Mouse (Mus musculus) v-Abl transformed pro-B cells (cell line): ENCODE results near the gene Slc27a2.
"Not testable (repeated sequence)": the region's sequence is repeated elsewhere in the genome, so short reads cannot be mapped to it uniquely, and the experiment has no call there.

ENCODE experiments used
- in situ Hi-C, 2 experiments: fragments of 400-800 bp; cut with MboI; formaldehyde crosslinking; loops; one replicate each; pipeline ENCODE4 v1.15.1; 2025; ENCODE audit not compliant: unreplicated experiment in 2 of 2

Slc27a2 gene

GRCm38 (mm10) chr2:126598359-126598758 lies 46.2 kb downstream of the Slc27a2 start:
- in situ Hi-C loops = loop anchor here (5.0 kb wide), 3 partner anchors 64 to 409 kb away; partner anchors contain the start of genes Ap4e1 (in 2 of the 2) and Usp50 (in 1 of the 2)

- in situ Hi-C loops = loop anchor here (5.0 kb wide), 3 partner anchors 63 to 408 kb away; partner anchors contain the start of genes Ap4e1 (in 2 of the 2) and Usp50 (in 1 of the 2)
These were observed 46.8 kb downstream of the Slc27a2 start for GRCm38 (mm10) chr2:126599005-126599404.

DNA sequence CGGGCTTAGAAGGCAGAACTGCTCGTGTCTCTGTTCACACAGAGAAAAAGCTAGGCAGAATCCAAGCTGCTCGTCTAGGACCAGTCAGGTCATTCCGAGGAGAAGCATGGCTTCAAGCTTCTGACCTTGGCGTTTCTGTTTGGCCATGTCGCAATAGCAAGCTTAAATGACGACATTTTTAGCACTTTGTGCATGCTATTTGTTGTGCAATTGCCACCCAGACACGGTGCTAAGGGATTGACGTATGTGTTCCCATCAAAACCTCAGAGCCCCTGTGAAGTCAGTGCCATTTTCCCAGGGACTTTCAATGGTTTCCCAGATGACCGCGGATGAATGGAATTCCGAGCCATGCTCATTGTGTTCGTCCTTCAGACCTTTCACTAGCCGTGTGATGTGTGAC lies 48.3 kb downstream of the Slc27a2 start:
- in situ Hi-C loops = loop anchor here in 1 of 2 experiments (5.0 kb wide), 1 partner anchor 42 kb away; no protein-coding TSS in a partner anchor

DNA sequence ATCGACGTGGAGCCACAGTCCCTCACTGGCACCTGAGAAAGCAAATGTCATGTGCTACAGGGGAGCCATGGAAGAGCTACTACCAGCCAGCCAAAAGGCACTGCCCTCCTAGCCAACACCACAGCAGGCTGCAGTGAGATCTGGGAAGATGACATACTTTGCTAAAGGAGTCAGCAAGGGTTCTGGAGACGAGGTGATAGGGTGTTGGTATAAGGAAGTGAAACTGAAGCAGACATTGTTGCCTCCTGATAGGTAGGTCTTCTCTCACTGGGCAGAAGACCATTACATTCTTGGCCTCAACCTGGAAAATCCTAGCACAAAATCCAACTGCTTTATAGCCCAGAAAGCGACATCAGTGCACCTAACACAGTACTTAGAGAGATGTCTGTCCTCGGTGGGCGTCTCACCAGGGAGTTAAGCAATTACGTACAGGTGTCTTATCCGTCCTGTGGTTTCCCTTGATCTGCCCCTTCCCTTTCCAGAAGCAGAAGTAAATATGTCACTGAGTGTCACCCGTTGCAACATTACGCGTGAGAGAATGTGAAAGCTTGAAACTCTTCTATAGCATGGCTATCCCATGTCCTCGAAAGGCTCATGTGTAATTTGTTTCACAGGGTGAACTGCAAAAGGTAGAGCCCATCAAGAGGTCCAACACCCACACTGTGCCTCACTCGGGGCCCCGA lies 49.9 kb downstream of the Slc27a2 start:
- in situ Hi-C loops = loop anchor here in 1 of 2 experiments (5.0 kb wide), 1 partner anchor 40 kb away; no protein-coding TSS in a partner anchor

- in situ Hi-C loops = no loop called here
These were observed 54.0 kb downstream of the Slc27a2 start for GRCm38 (mm10) chr2:126606061-126606687.

DNA sequence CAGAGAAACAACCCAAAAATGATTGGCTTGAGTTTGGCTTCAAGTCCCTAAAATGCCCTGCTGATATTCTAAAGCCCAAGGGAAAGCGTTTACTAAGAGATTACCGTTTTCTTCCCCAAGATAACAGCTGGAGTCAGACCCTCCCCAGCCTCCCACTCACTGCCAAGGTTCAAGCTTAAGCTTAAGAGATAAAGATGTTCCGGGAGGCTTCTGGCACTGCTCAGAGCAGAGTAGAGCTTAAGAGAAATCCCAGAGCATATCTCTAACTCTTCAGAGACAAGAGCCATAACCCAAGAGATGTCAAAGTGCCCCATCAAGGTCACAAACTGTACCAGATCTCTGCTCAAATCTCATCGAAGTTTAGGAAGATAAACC lies 54.5 kb downstream of the Slc27a2 start:
- in situ Hi-C loops = no loop called here

DNA sequence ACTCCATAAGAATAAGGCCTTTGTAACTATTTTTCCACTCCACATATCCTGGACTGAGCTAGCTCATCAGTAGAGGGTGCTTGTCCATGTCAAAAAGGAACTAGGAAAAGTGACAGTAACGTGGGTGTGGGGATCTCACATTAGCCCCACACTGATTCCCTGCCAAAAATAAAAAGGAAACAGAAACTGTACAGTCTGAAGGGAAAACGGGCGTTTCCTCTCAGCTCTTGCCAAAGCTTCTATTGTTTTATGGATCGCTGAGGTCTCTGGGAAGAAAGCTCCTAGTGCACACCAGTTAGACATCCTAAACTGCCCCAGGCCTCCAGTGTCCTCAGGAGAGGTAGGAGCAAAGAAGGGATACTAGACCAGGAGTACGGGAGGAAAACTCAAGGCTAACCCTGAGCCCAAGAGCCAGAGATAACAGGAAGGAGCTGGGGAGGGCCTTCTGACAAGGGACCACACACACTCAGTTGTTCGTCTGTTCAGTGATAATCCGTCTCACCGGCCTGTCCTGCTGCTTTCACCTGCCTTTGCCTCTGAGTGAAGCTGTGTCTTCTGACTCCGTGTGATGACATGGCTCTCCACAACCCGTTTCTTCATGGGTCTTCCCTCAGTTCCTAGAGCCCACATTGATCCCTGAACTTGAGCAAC lies 55.5 kb downstream of the Slc27a2 start:
- in situ Hi-C loops = no loop called here

- in situ Hi-C loops = not testable (repeated sequence)
These were observed 57.4 kb downstream of the Slc27a2 start for GRCm38 (mm10) chr2:126609600-126609999.

DNA sequence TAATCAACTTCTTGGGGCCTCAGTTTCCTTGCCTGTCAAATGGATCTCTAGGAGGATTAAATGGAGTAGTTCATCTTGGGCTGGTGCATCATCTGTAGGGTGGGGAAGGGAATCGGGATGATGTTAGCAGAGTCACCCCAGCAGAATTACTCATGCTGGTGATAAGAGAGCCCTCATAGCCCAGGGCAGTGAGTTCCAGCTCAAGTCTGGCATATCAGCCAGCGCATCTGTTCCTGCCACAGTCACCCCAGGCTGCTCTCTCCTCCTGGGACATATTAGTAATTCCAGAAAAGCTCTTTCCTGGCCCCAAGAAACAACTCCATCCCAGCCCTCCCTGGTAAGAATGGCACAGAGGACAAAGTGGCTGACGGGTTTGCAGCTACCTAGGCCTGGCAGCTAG lies 63.1 kb downstream of the Slc27a2 start:
- in situ Hi-C loops = no loop called here

DNA sequence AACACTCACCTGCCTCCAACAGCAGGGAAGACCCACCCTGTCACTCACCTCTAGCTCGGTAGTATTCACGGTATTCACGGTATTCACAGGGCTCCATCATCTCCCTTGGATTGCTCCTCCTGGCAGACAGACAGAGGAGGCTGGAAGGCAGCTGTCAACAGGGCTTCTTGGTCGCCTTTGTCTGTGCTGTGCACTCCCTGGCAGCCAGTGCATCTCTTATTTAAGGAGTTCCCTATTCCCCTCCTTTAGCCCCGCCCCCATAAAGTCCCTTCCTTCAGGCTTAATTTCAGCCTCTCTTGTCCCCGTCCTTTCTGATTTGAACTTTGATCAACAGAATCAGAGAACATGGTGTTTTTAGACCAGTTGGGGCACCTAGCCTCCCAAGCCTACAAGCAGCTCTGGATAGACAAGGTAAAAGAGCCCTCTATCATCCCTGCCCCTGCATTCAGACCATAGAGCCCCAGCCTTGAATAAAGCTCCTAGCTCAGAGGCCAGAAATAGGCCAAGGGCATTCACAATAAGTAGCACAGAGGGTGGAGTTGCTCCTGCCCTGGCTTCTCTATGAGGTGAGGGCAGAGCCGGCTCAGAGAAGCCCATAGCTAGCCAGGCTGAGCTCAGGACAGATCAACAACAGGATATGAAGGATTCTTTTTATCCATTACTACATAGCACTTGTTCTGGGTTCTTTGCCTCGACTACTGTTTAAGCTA lies 66.4 kb downstream of the Slc27a2 start:
- in situ Hi-C loops = no loop called here

DNA sequence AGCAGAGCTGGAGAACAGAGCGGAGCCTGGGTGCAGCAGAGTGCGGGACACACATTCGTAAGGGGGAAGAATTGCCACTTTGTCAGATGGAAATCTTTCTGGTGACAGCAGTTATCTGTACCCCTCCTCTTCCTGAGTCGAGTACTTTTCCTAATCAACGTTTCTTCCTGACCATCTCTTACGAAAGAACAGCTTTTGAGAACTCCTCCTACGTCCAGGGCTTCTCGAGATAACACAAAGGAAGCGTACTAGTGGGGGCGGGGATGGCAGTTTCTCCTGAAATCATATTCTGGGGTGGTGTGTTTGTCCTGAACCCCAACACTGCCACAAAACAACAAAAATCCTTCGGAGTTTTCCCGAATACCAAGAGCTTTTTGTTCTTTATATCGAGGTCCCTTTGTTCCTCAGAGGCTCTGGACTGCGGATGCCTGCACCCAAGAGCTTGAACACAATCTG lies 67.1 kb downstream of the Slc27a2 start, which contains the start of gene Hdc:
TSS of gene Hdc (minus strand) at position 51 of the 456 bp plus-strand sequence.
- in situ Hi-C loops = no loop called here

DNA sequence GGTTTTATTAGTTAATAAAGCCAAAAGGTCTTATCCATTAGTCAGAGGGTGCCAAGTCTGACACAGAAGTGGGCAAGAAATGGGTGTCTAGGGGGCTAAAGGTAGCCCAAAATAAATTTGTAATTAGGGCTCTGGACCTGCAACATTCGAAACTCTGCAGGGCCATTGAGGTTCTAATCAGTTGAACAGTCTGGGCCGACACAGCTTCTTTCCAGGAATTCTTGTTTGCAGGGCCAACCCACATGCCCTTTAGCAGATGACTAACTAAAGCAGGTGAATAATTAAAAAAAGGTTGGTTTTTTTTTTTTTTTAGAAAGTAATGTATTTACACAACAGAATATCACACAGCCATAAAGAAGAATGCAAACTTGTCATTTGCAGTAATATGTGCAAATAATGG lies 70.2 kb downstream of the Slc27a2 start:
- in situ Hi-C loops = no loop called here

DNA sequence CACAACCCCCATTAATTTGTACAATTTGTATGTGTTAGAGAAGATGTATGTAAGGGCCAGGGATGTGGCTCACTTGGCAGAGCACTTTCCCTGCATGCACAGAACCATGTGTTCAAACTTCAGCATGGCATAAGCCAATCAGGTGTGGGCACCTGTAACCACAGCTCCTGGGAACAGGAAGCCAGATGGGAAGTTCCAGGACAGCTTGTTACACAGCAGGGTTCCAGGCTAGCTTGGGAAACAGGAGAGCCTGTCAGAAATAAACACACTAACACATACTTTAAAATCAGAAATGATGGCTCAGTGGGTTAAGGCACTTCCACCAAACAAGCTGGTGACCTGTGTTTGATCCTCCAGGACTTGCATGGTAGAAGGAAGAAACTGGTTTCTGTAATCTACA lies 70.9 kb downstream of the Slc27a2 start:
- in situ Hi-C loops = no loop called here

DNA sequence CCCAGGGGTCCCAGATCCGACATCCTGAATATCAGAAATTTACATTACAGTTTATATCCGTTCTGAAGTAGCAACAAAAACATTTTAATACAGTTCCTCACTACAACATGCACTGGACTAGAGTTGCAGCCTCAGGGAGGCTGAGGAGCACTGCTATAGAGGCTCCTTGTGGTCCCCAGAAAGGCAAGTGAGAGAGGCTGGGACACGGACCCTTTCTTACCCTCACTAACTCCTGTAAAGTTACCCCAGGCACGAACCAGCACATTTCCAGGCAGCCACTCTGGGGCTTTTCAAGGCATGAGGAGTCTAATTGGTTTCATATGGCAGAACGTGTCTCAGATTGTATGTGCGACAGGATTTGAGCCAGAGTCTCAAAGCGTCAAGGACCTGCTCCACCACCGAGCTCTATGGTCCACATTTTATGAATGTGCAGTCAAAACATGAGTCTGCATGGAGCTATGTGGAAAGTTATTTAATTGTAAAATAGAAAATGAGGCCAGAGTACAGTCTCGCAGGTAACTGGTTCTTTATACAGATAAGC lies 76.3 kb downstream of the Slc27a2 start:
- in situ Hi-C loops = no loop called here

GRCm38 (mm10) chr2:126633165-126633564 lies 81.0 kb downstream of the Slc27a2 start:
- in situ Hi-C loops = no loop called here

DNA sequence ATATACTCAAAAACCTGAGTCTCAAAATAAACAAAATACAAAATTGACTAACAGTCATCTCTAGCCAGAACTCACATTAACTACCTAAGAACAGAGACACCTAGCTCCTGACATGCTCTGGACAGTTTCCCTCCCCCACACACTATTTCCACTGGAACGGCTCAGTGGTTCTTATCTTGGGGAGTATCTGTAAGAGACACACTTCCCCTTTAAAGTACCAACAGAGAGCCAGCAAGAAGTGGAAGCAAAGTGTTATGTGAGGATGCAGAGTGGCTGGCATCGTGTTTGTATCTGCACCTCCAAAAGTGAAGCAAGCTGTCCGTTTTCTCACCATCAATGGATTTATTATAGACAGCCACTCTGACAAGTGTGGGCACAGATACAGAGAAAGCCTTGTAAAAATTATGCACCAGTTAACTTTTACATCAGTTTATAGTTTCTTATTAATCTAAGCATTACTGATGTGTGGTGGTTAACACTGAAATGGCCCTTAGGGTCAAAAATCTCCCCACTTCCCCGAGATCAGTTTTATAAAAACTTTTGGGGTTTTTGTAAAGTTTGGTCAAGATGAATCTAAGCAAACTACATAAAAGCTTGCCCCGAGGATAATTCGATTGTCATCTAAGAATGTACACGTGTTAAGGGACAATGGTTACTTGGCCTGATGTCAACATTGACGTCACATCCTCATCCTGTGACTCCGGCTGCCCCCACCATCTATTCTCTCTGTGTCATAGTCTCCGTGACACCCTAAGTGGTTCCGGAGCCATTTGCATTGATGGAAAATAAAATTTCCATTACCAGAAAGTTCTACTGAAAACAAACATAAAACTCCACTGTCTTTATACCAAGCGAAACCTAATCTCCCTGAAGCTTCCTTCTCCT lies 84.0 kb downstream of the Slc27a2 start:
- in situ Hi-C loops = no loop called here
